Mouse (Mus musculus) mesoderm, embryonic 11.5 days (tissue): ENCODE results near the gene Fam166a.

ENCODE experiments used
- DNase-seq: peaks from one replicate; pipeline ENCODE4 v3.0.0-alpha.2; 2012; ENCODE audit warnings: low read depth, low spot score

Gene Fam166a

GRCm38 (mm10) chr2:25223681-25224491 lies 5.3 kb downstream of the Fam166a start:
- DNase-seq: no peak

- no peak for DNase-seq
These were observed 5.9 kb downstream of the Fam166a start, which contains the start of gene Tubb4b for GRCm38 (mm10) chr2:25224492-25224765. TSS of gene Tubb4b (minus strand) at chr2:25224702.

- peak; percentile 99 for DNase-seq
These were observed 6.5 kb downstream of the Fam166a start for GRCm38 (mm10) chr2:25224766-25225752.

- DNase-seq: no peak
These were observed 7.3 kb downstream of the Fam166a start for GRCm38 (mm10) chr2:25225811-25226379.

GRCm38 (mm10) chr2:25226864-25227263 lies 8.3 kb downstream of the Fam166a start:
- DNase-seq: no peak

GRCm38 (mm10) chr2:25227406-25227805 lies 8.9 kb downstream of the Fam166a start:
- DNase-seq: no peak

- peak; percentile 87 for DNase-seq
These were observed 9.9 kb downstream of the Fam166a start for GRCm38 (mm10) chr2:25228431-25228889.

- no peak for DNase-seq
These were observed 10.5 kb downstream of the Fam166a start for GRCm38 (mm10) chr2:25228995-25229530.

GRCm38 (mm10) chr2:25229582-25229981 lies 11.0 kb downstream of the Fam166a start:
- no peak for DNase-seq

GRCm38 (mm10) chr2:25230581-25230980 lies 12.0 kb downstream of the Fam166a start:
- no peak for DNase-seq

GRCm38 (mm10) chr2:25231038-25231437 lies 12.5 kb downstream of the Fam166a start:
- DNase-seq: no peak

- no peak for DNase-seq
These were observed 14.9 kb downstream of the Fam166a start for GRCm38 (mm10) chr2:25233421-25233820.

- no peak for DNase-seq
These were observed 15.5 kb downstream of the Fam166a start, which contains the start of gene Slc34a3 for GRCm38 (mm10) chr2:25234050-25234449. TSS of gene Slc34a3 (minus strand) at chr2:25234364.

- DNase-seq: no peak
These were observed 16.1 kb downstream of the Fam166a start for GRCm38 (mm10) chr2:25234551-25235220.

GRCm38 (mm10) chr2:25236614-25237013 lies 18.1 kb downstream of the Fam166a start, which contains the start of gene Rnf224:
TSS of gene Rnf224 (minus strand) at chr2:25236787.
- no peak for DNase-seq

GRCm38 (mm10) chr2:25237522-25237921 lies 19.0 kb downstream of the Fam166a start:
- no peak for DNase-seq

- no peak for DNase-seq
These were observed 19.6 kb downstream of the Fam166a start for GRCm38 (mm10) chr2:25238106-25238505.

GRCm38 (mm10) chr2:25239766-25240165 lies 21.2 kb downstream of the Fam166a start:
- DNase-seq: no peak

GRCm38 (mm10) chr2:25240310-25240709 lies 21.8 kb downstream of the Fam166a start:
- no peak for DNase-seq

- peak; percentile 79 for DNase-seq
These were observed 22.3 kb downstream of the Fam166a start for GRCm38 (mm10) chr2:25240723-25241437.
